Mouse (Mus musculus): ENCODE results near the gene Lpar5.

The Lpar5 gene

GRCm38 (mm10) chr6:125067571-125067995, at the start of gene Lpar5:
Lpar5 (plus strand) TSS chr6:125067920.
- no peak for DNase-seq (ENCODE audit: low read depth)

- peak; percentile 64 for DNase-seq (ENCODE audit: low read depth)
Measured at GRCm38 (mm10) chr6:125030532-125030931, 37.2 kb upstream of the Lpar5 start.

- no peak for DNase-seq (ENCODE audit: low read depth)
Measured at GRCm38 (mm10) chr6:125031604-125032003, 36.1 kb upstream of the Lpar5 start.

DNA sequence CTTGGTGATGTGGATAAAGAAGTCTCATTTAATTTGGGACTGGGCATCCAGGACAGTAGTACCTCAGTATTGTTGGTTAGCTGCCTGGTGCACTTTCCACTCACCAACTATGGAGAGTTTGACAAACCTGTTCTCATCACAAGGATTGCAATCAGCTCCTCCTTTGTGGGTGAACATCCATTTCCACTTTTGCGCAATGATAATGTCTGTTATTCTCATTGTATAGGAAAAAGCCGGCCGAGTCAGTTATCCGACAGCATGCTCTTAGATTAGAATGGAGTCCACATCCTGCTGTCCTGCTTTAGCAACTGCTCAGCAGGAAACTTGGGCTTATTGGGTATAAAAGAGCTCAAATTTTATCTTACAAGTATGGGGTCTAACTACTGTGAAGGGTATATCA, 29.1 kb upstream of the Lpar5 start:
- DNase-seq (ENCODE audit: low read depth), result no peak

- DNase-seq (ENCODE audit: low read depth), result no peak
Measured at GRCm38 (mm10) chr6:125039131-125039530, 28.6 kb upstream of the Lpar5 start.

GRCm38 (mm10) chr6:125039533-125040153, 28.1 kb upstream of the Lpar5 start, which contains the start of gene Ing4:
Ing4 (plus strand) TSS chr6:125039760.
- peak; percentile 100 for DNase-seq (ENCODE audit: low read depth)

DNA sequence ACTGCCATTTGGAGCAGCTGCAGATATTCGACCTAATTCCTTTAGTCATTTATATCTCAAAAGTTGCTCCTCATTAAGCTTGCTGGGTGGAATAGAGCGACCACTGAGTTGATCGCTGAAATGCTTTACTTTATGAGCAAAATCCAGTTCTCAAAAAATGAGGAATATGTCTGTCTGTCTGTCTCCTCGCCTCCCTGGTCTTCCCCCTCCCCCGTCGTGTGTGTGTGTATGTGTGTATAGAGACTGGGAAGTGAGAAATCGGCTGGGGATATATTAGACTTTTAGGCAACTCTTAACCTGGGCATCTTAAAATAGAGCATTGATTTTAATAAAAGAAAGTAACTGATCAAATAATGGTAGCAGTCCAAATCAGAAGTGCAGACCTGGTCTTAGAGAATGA, 27.5 kb upstream of the Lpar5 start:
- DNase-seq (ENCODE audit: low read depth), result no peak

GRCm38 (mm10) chr6:125041047-125041446, 26.7 kb upstream of the Lpar5 start:
- peak; percentile 94 for DNase-seq (ENCODE audit: low read depth)

- DNase-seq (ENCODE audit: low read depth), result no peak
Measured at GRCm38 (mm10) chr6:125042081-125042480, 25.6 kb upstream of the Lpar5 start.

DNA sequence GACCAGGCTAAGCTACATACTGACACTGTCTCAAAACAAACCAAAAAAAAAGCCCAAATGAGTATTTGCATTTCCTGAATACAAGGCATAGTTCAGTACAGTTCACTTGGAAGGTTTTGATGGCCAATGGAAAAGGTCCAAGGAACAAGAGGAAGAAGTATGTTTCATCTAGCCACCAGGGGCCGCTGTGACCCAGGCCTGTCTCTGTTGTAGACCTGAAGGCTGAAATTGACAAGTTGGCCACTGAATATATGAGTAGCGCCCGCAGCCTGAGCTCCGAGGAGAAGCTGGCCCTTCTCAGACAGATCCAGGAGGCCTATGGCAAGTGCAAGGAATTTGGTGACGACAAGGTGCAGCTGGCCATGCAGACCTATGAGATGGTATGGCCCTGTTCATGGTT, 21.0 kb upstream of the Lpar5 start:
- peak; percentile 88 for DNase-seq (ENCODE audit: low read depth)

- no peak for DNase-seq (ENCODE audit: low read depth)
Measured at GRCm38 (mm10) chr6:125049678-125050077, 18.0 kb upstream of the Lpar5 start, which contains the start of gene Acrbp. Acrbp (plus strand) TSS chr6:125049689.

DNA sequence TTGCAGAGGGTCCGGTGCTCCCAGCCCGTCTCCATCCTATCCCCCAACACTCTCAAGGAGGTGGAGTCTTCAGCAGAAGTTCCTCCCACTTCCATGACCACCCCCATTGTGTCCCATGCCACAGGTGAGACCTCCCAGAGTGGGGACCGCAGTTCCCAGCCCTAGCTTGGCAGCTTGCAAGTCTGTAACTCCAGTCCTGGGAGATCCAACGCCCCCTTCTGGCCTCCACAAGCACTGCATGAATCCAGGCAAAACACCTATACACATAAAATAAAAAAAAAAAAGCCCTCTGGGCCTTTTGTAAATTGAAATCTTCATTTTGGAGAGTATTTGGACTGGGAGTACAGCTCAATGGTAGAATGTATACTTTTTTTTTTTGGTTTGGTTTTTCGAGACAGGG, 16.5 kb upstream of the Lpar5 start:
- DNase-seq (ENCODE audit: low read depth), result peak; percentile 47

- no peak for DNase-seq (ENCODE audit: low read depth)
Measured at GRCm38 (mm10) chr6:125061493-125061892, 6.2 kb upstream of the Lpar5 start.

- no peak for DNase-seq (ENCODE audit: low read depth)
Measured at GRCm38 (mm10) chr6:125062511-125062910, 5.2 kb upstream of the Lpar5 start.

GRCm38 (mm10) chr6:125063906-125064305, 3.8 kb upstream of the Lpar5 start:
- no peak for DNase-seq (ENCODE audit: low read depth)

GRCm38 (mm10) chr6:125065223-125065622, 2.5 kb upstream of the Lpar5 start:
- DNase-seq (ENCODE audit: low read depth), result peak; percentile 38

- DNase-seq (ENCODE audit: low read depth), result peak; percentile 95
Measured at GRCm38 (mm10) chr6:125071170-125071895, 3.6 kb downstream of the Lpar5 start.

GRCm38 (mm10) chr6:125071896-125072279, 4.2 kb downstream of the Lpar5 start:
- peak; percentile 87 for DNase-seq (ENCODE audit: low read depth)

DNA sequence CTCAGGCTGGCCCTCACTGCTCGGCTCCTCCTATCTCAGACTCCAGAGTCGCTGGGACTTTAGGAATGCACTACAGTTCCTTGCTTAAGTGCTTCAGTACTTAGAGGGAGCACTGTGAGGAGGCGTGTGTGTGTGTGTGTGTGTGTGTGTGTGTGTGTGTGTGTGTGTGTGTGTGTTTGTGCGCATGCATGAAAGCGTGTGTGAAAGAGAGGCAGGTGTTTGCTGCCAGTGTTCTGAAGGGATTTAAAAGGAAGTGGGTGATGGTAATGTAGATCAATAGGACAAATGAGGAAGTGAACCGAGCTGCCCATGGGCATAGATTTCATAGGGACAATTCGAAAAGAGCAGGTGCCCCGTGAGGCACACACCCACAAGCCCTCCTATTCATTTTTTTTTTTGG, 6.1 kb downstream of the Lpar5 start:
- no peak for DNase-seq (ENCODE audit: low read depth)

DNA sequence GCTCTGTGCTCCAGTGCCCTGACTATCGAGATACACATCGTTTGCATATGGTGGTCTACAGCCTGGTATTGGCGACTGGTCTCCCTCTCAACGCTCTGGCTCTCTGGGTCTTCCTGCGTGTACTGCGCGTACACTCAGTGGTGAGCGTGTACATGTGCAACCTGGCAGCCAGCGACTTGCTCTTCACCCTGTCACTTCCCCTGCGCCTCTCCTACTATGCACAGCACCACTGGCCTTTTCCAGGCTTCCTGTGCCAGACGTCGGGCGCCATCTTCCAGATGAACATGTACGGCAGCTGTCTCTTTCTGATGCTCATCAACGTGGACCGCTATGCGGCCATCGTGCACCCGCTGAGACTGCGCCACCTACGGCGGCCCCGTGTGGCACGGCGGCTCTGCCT, 13.7 kb downstream of the Lpar5 start:
- no peak for DNase-seq (ENCODE audit: low read depth)

GRCm38 (mm10) chr6:125081797-125082560, 14.3 kb downstream of the Lpar5 start:
- no peak for DNase-seq (ENCODE audit: low read depth)

GRCm38 (mm10) chr6:125082801-125083386, 15.2 kb downstream of the Lpar5 start:
- DNase-seq (ENCODE audit: low read depth), result no peak

All from 416B (cell line).